Mouse (Mus musculus): Measurements from ENCODE around the gene Plcl2.

The Plcl2 gene

GRCm38 (mm10) chr17:50499091-50499790 is 10.0 kb upstream of the Plcl2 start:
- DNase-seq (ENCODE audit: low spot score in 2 of 2): no peak

GRCm38 (mm10) chr17:50500806-50501205 is 8.4 kb upstream of the Plcl2 start:
- DNase-seq (ENCODE audit: low spot score in 2 of 2): no peak

DNA sequence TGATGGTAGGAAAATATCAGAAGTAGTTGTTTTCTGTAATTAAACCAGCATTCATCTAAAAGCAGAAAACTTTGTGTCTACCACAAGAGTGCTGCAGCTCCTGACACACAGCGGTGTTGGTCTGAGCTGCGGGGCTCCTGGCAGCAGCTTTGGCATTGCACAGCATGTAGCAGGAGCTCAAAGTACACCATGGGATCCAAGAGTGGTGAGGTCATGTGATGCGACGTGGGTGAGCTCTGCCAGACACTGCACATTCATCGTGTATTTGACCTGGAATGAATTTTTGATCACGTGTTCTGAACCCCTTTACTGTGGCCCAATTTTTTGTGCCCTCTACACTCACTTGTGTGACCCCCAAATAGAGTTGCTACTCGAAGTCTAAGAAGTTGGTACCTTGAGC is 6.1 kb upstream of the Plcl2 start:
- no peak for DNase-seq (ENCODE audit: low spot score in 2 of 2)

GRCm38 (mm10) chr17:50504070-50504846 is 4.9 kb upstream of the Plcl2 start:
- DNase-seq (ENCODE audit: low spot score in 2 of 2): no peak

GRCm38 (mm10) chr17:50505910-50506634 is 3.1 kb upstream of the Plcl2 start:
- no peak for DNase-seq (ENCODE audit: low spot score in 2 of 2)

DNA sequence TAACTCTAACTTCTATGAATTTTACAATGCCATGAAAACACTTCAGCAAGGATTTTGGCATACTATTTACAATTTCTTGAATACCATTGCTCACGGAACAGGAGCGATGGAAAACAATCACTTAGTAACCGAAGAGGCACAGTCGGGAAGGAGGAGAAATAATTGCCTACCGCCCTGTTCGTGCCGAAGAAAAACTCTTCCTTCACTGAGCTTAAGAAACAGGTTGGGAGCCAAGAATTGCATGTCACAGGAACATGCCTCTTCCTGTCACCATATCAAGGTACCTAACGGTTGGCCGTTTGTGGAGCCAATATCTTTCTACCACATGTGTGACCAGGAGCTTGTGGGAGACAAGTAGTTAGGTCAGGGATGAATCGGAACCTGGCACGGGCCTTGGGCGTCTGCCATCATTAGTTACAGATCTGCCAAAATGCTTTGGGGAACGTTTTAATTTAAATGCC is 2.3 kb upstream of the Plcl2 start:
- no peak for DNase-seq (ENCODE audit: low spot score in 2 of 2)

DNA sequence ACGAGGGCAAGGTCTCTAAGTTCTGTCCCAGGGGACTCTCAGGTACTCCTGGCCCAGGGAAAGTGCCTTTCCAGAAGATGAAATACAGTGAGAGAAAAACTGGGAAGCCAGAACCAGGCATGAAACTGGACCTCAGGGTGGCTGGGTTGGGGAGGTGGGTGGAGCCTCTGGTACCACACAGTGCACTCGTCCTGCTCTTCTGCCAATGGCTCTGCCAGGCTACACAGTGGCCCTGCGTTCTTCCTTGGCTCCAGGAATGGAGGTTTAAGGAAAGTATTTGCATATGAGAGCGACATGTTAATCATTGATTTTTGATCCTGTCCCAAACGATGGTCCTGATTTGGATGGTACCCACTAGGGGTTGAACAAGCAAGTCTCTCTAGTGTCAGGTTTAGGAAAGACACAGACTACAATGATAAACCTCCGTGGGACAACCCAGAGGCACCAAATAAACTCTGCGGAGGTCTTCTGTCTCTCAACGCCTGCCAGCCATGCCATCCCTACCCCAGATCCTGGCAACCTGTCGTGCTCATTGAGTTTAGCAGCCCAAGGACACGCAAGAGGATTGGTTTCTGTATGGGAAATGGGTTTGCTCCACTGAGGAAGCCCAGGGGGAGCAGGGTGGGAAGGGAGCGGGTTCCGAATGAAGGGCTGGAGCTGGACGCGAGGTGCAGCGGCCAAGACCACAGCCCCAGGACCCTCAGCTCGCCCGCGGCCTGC is 988 bp upstream of the Plcl2 start:
- no peak for DNase-seq (ENCODE audit: low spot score in 2 of 2)

DNA sequence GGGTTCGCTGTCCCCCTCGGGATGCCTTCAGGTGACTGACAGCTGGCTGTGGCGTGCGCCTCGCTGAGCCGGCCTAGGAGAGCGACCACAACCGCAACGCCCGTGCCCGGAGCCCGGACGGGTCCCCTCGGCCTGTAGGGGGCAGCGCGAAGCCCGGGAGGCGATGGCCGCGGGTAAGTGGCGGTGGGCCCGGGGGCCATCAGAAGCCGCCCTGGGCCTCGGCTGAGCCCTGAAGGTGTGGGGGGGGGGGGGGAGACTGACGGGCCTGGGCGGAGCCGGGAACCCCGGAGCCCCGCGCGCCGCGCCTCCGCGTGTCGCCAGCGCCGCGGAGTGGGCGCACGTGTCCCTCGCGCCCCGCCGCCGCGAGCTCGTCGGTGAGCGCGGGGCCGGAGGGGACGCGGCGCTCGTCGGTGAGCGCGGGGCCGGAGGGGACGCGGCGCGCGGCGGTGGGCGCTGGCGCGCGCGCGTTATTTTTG is 390 bp upstream of the Plcl2 start:
- peak; percentile 36 to 65 for DNase-seq (ENCODE audit: low spot score in 2 of 2)

DNA sequence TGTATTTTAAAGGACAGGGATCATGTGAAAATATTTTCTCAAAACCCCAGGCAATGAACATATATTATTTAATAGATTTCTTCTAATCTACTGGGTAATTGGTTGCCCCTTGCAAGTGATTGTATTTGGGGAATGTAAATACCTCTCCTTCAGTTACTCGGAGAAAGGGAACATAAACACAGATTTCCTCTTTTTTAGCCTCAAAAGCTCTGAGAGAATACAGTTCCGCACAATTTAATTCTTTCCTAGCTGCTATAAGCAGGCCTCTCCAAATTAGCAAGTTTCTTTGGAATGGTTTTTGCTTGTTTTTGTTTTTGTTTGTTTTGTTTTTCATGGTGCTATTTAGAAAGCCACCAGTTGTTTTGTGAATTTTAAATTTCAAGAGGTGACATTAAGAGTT is 1.1 kb downstream of the Plcl2 start:
- DNase-seq (ENCODE audit: low spot score in 2 of 2): no peak

DNA sequence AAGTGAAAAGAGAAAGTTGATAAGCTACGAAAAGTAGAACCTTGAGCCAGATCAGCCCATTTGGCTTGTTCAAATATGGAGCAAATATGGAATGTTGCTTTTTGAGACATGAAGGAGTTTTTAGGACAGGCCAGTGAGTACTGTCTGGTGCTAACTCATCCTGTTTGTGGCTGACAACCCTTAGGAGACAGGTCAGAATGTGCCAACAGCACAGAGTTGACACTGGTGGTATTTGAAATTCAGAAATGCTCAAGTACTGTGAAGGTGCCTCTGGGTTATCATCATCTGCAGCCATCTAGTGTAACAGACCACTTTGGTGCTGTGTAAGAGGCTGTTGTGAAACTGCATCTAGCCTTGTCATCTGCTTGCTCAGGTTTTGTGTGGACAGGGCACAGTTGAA is 1.5 kb downstream of the Plcl2 start:
- no peak for DNase-seq (ENCODE audit: low spot score in 2 of 2)

- DNase-seq (ENCODE audit: low spot score in 2 of 2): no peak
Observed at GRCm38 (mm10) chr17:50512222-50512621, 3.0 kb downstream of the Plcl2 start.

DNA sequence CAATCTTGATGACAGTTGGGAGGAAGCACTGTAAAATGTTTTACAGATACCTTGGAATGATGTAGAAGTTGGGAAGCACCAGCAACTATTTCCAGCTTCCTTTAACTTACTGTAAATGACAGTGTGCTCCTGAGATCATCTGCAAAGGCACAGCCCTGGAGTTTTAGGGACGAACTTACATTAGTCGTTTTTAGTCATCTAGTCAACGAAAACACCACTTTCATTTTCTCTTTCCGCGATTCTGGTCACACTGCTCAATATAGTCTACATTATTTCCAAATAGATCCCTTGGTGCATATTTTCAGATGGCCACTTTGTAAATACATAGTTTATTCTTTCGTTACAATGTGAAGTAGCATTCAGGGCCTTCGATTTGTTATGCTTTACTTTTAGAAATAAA is 3.6 kb downstream of the Plcl2 start:
- no peak for DNase-seq (ENCODE audit: low spot score in 2 of 2)

DNA sequence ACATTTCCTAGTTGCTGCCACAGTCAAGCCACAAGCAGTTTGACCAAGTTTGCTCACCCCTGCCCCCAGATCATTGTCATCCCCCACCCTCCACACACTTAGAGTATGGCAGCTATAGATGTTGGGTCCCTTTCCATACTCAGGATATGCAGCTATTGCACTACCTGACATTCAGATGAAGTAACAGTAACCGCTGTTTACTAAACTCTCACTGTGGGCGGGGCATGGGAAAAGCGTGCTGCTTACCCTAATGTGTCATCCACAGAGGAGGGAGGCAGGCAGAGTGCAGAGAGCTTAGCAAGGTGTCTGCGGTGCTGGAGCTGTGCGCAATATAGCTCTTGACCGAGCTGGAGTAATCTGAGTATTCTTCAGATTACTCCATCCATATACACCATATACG is 4.2 kb downstream of the Plcl2 start:
- no peak for DNase-seq (ENCODE audit: low spot score in 2 of 2)

DNA sequence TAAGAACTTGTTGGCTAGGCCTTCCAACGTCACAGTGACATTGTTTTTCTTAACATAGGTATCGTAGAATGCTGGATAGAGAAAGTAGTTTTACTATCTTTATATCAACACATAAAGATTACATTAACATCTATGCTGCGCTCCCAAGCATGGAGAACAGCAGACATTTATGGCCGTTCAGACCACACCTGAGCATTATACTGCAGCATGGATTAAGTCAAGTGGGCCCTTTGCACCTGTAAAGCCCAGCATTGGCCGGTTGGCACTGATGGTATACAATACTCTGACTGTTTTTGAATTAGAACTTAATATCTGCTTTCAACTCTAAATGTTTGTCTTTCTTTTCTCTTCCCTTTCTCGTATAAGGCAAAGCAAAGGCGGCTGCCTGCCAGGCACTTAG is 4.8 kb downstream of the Plcl2 start:
- DNase-seq (ENCODE audit: low spot score in 2 of 2): no peak

DNA sequence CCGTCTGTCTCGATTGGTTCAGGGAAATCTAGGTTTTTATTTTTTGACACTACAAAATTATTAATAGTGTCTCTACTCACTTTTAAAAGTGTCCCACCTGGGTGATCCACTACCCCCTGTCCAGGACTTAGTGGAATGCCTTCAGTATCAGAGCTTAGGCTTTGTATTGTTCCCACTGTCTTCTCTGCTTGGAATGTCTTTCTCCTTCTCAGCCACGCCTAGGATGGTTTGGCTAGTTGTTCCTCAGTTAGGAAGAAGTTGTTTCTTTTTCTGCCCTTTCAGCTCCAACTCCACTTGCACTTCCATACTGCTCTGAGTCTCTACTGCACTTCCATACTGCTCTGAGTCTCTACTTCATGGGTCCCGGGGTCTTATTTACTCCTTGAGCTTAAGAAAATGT is 6.7 kb downstream of the Plcl2 start:
- no peak for DNase-seq (ENCODE audit: low spot score in 2 of 2)

- no peak for DNase-seq (ENCODE audit: low spot score in 2 of 2)
Observed at GRCm38 (mm10) chr17:50517781-50518415, 8.7 kb downstream of the Plcl2 start.

DNA sequence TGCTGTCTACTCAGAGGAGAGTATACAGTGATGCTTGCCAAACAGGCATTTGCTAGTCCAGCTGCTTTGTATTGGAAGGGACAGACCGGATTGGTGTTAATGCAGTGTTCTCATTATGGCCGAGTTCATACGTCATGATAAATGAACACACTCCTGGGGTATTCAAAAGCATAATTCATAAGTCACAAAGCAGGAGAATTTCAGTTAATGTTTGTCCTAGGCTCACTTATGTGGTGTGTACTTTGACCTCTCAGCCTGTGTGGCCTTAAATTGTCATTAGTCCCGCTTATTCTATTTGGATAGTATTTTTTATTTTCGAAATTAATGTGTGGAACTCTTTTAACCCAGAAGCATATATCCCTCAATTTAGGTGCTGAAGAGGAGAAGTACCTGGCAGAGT is 10.4 kb downstream of the Plcl2 start:
- no peak for DNase-seq (ENCODE audit: low spot score in 2 of 2)

- DNase-seq (ENCODE audit: low spot score in 2 of 2): no peak
Observed at GRCm38 (mm10) chr17:50522473-50523083, 13.4 kb downstream of the Plcl2 start.

GRCm38 (mm10) chr17:50524970-50525369 is 15.8 kb downstream of the Plcl2 start:
- DNase-seq (ENCODE audit: low spot score in 2 of 2): no peak

- no peak for DNase-seq (ENCODE audit: low spot score in 2 of 2)
Observed at GRCm38 (mm10) chr17:50525821-50526220, 16.6 kb downstream of the Plcl2 start.

- no peak for DNase-seq (ENCODE audit: low spot score in 2 of 2)
Observed at GRCm38 (mm10) chr17:50530089-50530488, 20.9 kb downstream of the Plcl2 start.
